Mouse (Mus musculus): ENCODE results near the gene Rbp1. TPM values are rescaled to one million over a fixed set of nuclear protein-coding genes. Genes with fewer than 3 reads are reported as not detected.
A peak's percentile ranks its signal among the peaks of the same experiment; 100 is the strongest.

The Rbp1 gene
- polyA plus RNA-seq, 1 experiment from 2014 or later = 136 TPM

DNA sequence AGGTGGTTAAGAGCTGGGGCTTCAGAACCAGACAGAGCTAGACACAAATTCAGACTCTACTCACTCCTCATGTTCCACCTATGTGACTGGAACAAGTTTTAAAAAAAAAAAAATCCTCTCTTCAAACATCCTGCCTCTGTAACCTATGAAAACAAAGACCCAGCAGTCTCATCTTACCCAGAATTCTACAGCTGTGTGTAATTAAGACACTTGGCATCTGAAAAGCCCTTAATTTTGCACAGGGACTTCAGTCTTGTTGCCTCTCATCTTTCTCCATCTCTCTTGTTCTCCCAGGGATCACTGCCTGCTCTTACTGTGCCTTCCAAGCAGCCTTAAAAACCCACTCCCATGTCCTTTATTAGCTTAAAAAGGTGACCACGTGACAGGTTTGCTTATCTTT, 2.1 kb upstream of the Rbp1 start:
- peaks cover 16% of the 10 kb centered on the region; the same call in 1 of the 2 replicates for H3K4me1 ChIP-seq (ENCODE audit: control insufficient read depth, insufficient read depth, low read length)
- no peak for ATAC-seq (ENCODE audit: low FRiP score, low TSS enrichment)
- H3K9me3 ChIP-seq (ENCODE audit: control insufficient read depth, low read length) = no peaks in the 10 kb centered on the region
- no peak overlapping the region for H3K27ac ChIP-seq (ENCODE audit: low read depth, low read length)
- H3K4me2 ChIP-seq (replicated peaks; ENCODE audit: low read depth, low read length) = no peak overlapping the region
- H3K4me3 ChIP-seq (ENCODE audit: low read length) = no peak overlapping the region
- no peaks in the 10 kb centered on the region for H3K36me3 ChIP-seq (ENCODE audit: control insufficient read depth, insufficient read depth, low read length)
- no peak overlapping the region for H3K9ac ChIP-seq (ENCODE audit: low read depth, low read length)
- 48% methylated on average over 1 of the region's 1 CpGs for WGBS
- H3K27me3 ChIP-seq (ENCODE audit: control insufficient read depth, insufficient read depth, low read length) = no peaks in the 10 kb centered on the region

DNA sequence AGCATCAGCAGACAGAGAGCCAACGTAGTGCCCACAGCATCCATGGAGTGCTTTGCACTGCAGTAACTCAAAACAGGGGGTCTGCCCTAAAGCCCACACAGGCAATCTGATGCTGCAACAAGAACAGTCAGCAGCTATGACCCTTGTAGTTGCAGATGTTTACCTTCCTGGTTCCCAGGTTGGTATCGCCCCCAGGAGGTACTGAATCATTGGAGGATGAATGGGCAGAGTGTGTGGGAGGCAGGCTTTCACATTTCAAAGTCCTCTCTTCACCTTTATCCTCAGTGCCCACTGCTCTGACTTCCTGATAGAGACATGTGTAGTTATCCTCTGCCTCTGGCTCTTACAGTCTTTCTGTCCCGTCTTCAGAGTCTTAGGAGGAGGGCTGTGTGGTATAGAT, 858 bp upstream of the Rbp1 start:
- Histone ChIP-seq H3K4me1 (ENCODE audit: control insufficient read depth, insufficient read depth, low read length) (peaks cover 28% of the 10 kb centered on the region), H3K4me3 (ENCODE audit: low read length) (no peak overlapping the region), H3K27ac (ENCODE audit: low read depth, low read length) (no peak overlapping the region), H3K36me3 (ENCODE audit: control insufficient read depth, insufficient read depth, low read length) (no peaks in the 10 kb centered on the region), H3K9ac (ENCODE audit: low read depth, low read length) (no peak overlapping the region), H3K9me3 (ENCODE audit: control insufficient read depth, low read length) (no peaks in the 10 kb centered on the region), H3K4me2 (replicated peaks; ENCODE audit: low read depth, low read length) (no peak overlapping the region), H3K27me3 (ENCODE audit: control insufficient read depth, insufficient read depth, low read length) (no peaks in the 10 kb centered on the region)
- ATAC-seq (ENCODE audit: low FRiP score, low TSS enrichment) = peak; percentile 18; the same call in 1 of the 2 replicates
- 33% methylated on average over 3 of the region's 3 CpGs for WGBS

DNA sequence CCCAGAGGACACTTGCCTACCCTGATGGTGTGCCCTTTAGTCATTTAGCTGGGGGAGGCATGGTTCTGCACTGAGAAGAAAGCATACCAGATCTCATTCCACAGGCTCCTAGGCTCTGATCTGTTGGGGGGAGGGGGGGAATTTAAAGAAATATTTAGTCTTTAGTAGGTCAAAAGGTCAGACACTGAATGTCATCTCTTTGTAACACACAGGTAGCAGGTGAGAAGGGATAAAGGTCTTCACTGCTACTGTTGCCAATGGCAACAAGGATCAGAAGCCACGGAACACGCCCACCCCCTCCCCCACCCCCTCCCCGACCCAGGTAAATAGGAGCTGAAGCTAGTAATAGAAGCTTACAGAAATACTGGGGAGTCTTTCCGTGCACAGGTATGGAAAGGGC, 930 bp downstream of the Rbp1 start:
- H3K4me3 ChIP-seq (ENCODE audit: low read length) = no peak overlapping the region
- ATAC-seq (ENCODE audit: low FRiP score, low TSS enrichment) = no peak
- no peaks in the 10 kb centered on the region for H3K9me3 ChIP-seq (ENCODE audit: control insufficient read depth, low read length)
- no peak overlapping the region for H3K9ac ChIP-seq (ENCODE audit: low read depth, low read length)
- no peaks in the 10 kb centered on the region for H3K36me3 ChIP-seq (ENCODE audit: control insufficient read depth, insufficient read depth, low read length)
- no peaks in the 10 kb centered on the region for H3K27me3 ChIP-seq (ENCODE audit: control insufficient read depth, insufficient read depth, low read length)
- H3K4me2 ChIP-seq (replicated peaks; ENCODE audit: low read depth, low read length) = no peak overlapping the region
- H3K27ac ChIP-seq (ENCODE audit: low read depth, low read length) = no peak overlapping the region
- peaks cover 46% of the 10 kb centered on the region for H3K4me1 ChIP-seq (ENCODE audit: control insufficient read depth, insufficient read depth, low read length)
- 17% methylated on average over 4 of the region's 4 CpGs for WGBS

DNA sequence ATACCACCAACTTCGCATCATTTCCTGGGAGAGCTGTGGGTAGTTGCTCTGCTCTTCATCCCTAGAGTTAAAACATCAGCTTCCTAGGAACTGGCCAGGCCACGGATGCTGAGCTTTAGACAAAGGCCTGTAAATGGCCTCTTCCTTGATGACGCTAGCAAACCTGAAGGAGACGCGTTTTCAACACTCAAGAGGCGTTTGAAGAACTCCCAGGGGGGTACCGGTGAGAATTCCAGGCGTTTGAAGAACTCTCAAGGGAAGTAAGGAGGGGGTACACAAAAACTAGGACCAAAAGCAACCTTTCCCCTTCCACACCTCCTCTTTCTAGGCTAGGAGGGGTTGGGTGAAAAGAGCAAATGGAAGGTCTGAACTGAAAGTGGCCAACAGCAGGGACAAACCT, 1.5 kb downstream of the Rbp1 start:
- WGBS = 2% methylated on average over 8 of the region's 8 CpGs
- no peaks in the 10 kb centered on the region for H3K9me3 ChIP-seq (ENCODE audit: control insufficient read depth, low read length)
- no peaks in the 10 kb centered on the region for H3K36me3 ChIP-seq (ENCODE audit: control insufficient read depth, insufficient read depth, low read length)
- H3K4me1 ChIP-seq (ENCODE audit: control insufficient read depth, insufficient read depth, low read length) = peaks cover 52% of the 10 kb centered on the region
- H3K9ac ChIP-seq (ENCODE audit: low read depth, low read length) = no peak overlapping the region
- peak overlapping the region; percentile 70 for H3K4me3 ChIP-seq (ENCODE audit: low read length)
- H3K27ac ChIP-seq (ENCODE audit: low read depth, low read length) = no peak overlapping the region
- ATAC-seq (ENCODE audit: low FRiP score, low TSS enrichment) = no peak
- no peaks in the 10 kb centered on the region for H3K27me3 ChIP-seq (ENCODE audit: control insufficient read depth, insufficient read depth, low read length)
- H3K4me2 ChIP-seq (replicated peaks; ENCODE audit: low read depth, low read length) = peak overlapping the region; percentile 81

DNA sequence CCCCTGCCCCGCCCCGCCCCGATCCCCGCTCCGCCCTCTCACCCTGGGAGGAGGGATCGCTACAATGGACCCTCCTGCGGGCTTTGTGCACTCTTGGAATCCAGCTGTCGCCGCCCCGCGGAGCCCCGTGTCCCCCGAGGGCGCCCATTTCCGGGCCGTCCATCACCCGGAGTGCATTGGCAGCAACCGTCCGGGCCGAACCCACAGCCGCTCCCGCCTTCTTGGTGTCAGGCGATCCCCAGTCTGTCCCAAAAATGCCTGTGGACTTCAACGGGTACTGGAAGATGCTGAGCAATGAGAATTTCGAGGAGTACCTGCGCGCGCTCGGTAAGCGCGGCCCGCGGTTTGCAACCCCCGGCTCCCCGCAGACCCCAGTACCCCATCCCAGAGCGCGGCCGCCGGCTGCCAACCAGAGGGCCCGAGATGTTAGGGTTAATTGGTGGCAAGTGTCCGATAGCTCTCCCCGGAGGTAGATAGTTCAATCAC, 2.0 kb downstream of the Rbp1 start:
- 1% methylated on average over 39 of the region's 42 CpGs for WGBS
- H3K9me3 ChIP-seq (ENCODE audit: control insufficient read depth, low read length) = no peaks in the 10 kb centered on the region
- no peaks in the 10 kb centered on the region for H3K36me3 ChIP-seq (ENCODE audit: control insufficient read depth, insufficient read depth, low read length)
- no peaks in the 10 kb centered on the region for H3K27me3 ChIP-seq (ENCODE audit: control insufficient read depth, insufficient read depth, low read length)
- peaks cover 57% of the 10 kb centered on the region for H3K4me1 ChIP-seq (ENCODE audit: control insufficient read depth, insufficient read depth, low read length)
- peak overlapping the region; percentile 59; the same call in 1 of the 2 replicates for H3K27ac ChIP-seq (ENCODE audit: low read depth, low read length)
- H3K4me2 ChIP-seq (replicated peaks; ENCODE audit: low read depth, low read length) = peak overlapping the region; percentile 81
- peak overlapping the region; percentile 73 for H3K9ac ChIP-seq (ENCODE audit: low read depth, low read length)
- peak overlapping the region; percentile 70 for H3K4me3 ChIP-seq (ENCODE audit: low read length)
- peak; percentile 82 for ATAC-seq (ENCODE audit: low FRiP score, low TSS enrichment)

DNA sequence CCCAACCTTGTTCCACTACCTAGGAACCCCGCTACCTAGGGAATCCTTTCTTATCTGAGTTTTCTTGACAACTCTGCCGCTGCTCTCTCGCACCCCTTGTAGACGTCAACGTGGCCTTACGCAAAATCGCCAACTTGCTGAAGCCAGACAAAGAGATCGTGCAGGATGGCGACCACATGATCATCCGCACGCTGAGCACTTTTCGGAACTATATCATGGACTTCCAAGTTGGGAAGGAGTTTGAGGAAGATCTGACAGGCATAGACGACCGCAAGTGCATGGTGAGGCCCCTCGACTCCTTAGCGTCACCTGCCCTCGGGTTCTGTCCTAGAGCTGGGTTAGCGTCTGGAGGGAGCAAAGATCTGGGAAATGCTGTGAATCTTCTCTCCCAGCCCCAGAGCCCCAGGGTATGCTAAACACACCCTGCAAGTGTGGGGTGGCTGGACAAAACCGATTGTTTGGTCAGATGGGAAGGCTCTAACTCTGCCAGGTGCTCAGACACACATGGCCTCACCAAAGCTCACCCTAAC, 2.7 kb downstream of the Rbp1 start:
- ATAC-seq (ENCODE audit: low FRiP score, low TSS enrichment) = no peak
- Histone ChIP-seq H3K4me3 (ENCODE audit: low read length) (peak overlapping the region; percentile 70), H3K27ac (ENCODE audit: low read depth, low read length) (peak overlapping the region; percentile 62; the same call in 1 of the 2 replicates), H3K9me3 (ENCODE audit: control insufficient read depth, low read length) (no peaks in the 10 kb centered on the region), H3K27me3 (ENCODE audit: control insufficient read depth, insufficient read depth, low read length) (no peaks in the 10 kb centered on the region), H3K4me2 (replicated peaks; ENCODE audit: low read depth, low read length) (peak overlapping the region; percentile 81), H3K36me3 (ENCODE audit: control insufficient read depth, insufficient read depth, low read length) (no peaks in the 10 kb centered on the region), H3K4me1 (ENCODE audit: control insufficient read depth, insufficient read depth, low read length) (peaks cover 61% of the 10 kb centered on the region), H3K9ac (ENCODE audit: low read depth, low read length) (peak overlapping the region; percentile 73)
- 4% methylated on average over 19 of the region's 19 CpGs for WGBS

DNA sequence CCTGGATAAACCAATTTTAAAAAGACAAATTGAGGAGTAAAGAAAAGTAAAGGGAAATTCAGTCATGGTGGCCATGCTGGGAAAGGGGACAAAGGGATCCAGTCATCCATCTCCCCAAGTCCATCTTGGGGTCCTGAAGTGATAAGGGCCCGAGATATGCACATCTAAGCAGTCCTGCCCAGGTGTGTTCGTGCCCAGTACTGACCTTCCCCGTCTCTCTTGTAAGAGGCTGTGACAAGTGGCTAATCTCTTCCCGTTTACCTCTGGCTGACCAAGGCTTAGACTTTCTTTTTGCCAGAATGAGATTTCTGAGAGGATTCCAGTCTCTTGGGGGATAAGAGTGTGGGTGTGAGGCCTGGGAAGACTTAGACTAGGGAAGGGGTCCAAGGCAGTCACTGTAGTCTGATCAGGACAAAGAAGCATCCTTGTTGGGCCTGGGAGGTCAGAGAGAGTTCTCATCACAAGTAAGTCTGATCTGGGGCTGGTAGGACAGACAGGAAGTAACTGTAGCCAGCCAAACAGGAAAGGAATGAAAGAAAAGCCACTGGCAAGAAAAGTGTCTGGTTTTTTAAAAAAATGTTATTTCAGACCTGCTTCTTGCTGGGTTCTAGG, 5.3 kb downstream of the Rbp1 start:
- H3K27me3 ChIP-seq (ENCODE audit: control insufficient read depth, insufficient read depth, low read length) = no peaks in the 10 kb centered on the region
- 71% methylated on average over 4 of the region's 4 CpGs for WGBS
- peaks cover 64% of the 10 kb centered on the region for H3K4me1 ChIP-seq (ENCODE audit: control insufficient read depth, insufficient read depth, low read length)
- no peak for ATAC-seq (ENCODE audit: low FRiP score, low TSS enrichment)
- peak overlapping the region; percentile 89; the same call in 1 of the 2 replicates for H3K27ac ChIP-seq (ENCODE audit: low read depth, low read length)
- H3K9me3 ChIP-seq (ENCODE audit: control insufficient read depth, low read length) = no peaks in the 10 kb centered on the region
- no peaks in the 10 kb centered on the region; the same call in 1 of the 2 replicates for H3K36me3 ChIP-seq (ENCODE audit: control insufficient read depth, insufficient read depth, low read length)
- H3K9ac ChIP-seq (ENCODE audit: low read depth, low read length) = no peak overlapping the region
- no peak overlapping the region for H3K4me3 ChIP-seq (ENCODE audit: low read length)
- peak overlapping the region; percentile 0; the same call in 1 of the 2 replicates for H3K4me2 ChIP-seq (replicated peaks; ENCODE audit: low read depth, low read length)

DNA sequence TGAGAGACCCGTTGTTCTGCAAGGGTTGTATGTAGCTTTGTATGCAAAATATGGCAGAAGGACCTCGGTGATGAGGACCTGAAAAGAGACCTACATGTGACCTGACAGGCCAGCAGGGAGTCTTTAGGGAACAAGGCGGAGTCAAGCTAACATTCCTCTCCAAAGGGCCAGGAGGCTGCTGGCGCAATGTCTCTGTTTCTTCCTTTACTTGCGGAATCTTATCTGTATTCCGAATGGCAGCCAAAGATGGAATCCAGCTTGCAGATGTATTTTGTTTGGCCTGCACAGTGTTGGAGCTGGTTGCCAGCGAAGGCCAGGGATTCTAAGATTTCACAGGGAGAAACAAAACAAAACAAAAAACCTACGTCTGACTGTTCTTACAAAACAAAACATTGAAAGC, 6.0 kb downstream of the Rbp1 start:
- no peak overlapping the region for H3K4me3 ChIP-seq (ENCODE audit: low read length)
- no peak overlapping the region for H3K9ac ChIP-seq (ENCODE audit: low read depth, low read length)
- no peaks in the 10 kb centered on the region for H3K9me3 ChIP-seq (ENCODE audit: control insufficient read depth, low read length)
- peak overlapping the region; percentile 89; the same call in 1 of the 2 replicates for H3K27ac ChIP-seq (ENCODE audit: low read depth, low read length)
- 35% methylated on average over 8 of the region's 8 CpGs for WGBS
- peak overlapping the region; percentile 33; the same call in 1 of the 2 replicates for H3K4me2 ChIP-seq (replicated peaks; ENCODE audit: low read depth, low read length)
- H3K4me1 ChIP-seq (ENCODE audit: control insufficient read depth, insufficient read depth, low read length) = peaks cover 68% of the 10 kb centered on the region
- H3K27me3 ChIP-seq (ENCODE audit: control insufficient read depth, insufficient read depth, low read length) = no peaks in the 10 kb centered on the region
- H3K36me3 ChIP-seq (ENCODE audit: control insufficient read depth, insufficient read depth, low read length) = no peaks in the 10 kb centered on the region; the same call in 1 of the 2 replicates
- no peak for ATAC-seq (ENCODE audit: low FRiP score, low TSS enrichment)

DNA sequence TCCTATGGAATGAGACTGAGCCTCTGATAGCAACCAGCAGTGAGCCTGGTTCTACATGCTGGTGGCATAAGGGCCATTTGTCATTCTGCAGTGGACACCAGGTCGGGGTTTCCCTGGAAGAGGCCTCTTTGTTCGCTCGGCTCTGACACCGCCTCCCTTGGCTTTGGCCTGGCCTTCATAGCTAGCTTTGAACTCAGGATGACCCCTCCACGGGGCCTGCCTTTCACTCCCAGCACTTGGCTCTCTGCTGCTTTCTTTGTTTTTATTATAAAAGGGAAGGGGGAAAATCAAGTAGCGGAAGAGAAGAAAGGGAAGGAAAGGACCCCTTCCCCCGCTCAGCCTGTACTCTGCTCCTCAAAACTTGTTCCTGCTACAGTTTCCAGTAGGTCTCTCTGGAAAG, 7.0 kb downstream of the Rbp1 start:
- Histone ChIP-seq H3K4me2 (replicated peaks; ENCODE audit: low read depth, low read length) (peak overlapping the region; percentile 33), H3K9ac (ENCODE audit: low read depth, low read length) (no peak overlapping the region), H3K36me3 (ENCODE audit: control insufficient read depth, insufficient read depth, low read length) (no peaks in the 10 kb centered on the region; the same call in 1 of the 2 replicates), H3K27ac (ENCODE audit: low read depth, low read length) (peak overlapping the region; percentile 89), H3K27me3 (ENCODE audit: control insufficient read depth, insufficient read depth, low read length) (no peaks in the 10 kb centered on the region), H3K9me3 (ENCODE audit: control insufficient read depth, low read length) (no peaks in the 10 kb centered on the region), H3K4me3 (ENCODE audit: low read length) (no peak overlapping the region), H3K4me1 (ENCODE audit: control insufficient read depth, insufficient read depth, low read length) (peaks cover 61% of the 10 kb centered on the region)
- ATAC-seq (ENCODE audit: low FRiP score, low TSS enrichment) = peak; percentile 65
- 5% methylated on average over 7 of the region's 7 CpGs for WGBS

Data from kidney, embryonic 14.5 days (tissue).